Mouse (Mus musculus) left cerebral cortex, adult 9 months (tissue): ENCODE measurements at regions not wholly inside any gene's neighbourhood (a gene's known extent, or its start where the extent isn't known, plus 50 kb on each side); places are given as distances from the start of the nearest gene placed in this dataset.
A peak's percentile ranks its signal among the peaks of the same experiment; 100 is the strongest.
"Not testable (repeated sequence)": the region's sequence is repeated elsewhere in the genome, so short reads cannot be mapped to it uniquely, and the experiment has no call there.

Experiments used
- DNase-seq, 2 experiments: peaks; one replicate each; pipeline ENCODE4 v3.0.0; 2022; ENCODE audit warnings: low spot score in 2 of 2

DNA sequence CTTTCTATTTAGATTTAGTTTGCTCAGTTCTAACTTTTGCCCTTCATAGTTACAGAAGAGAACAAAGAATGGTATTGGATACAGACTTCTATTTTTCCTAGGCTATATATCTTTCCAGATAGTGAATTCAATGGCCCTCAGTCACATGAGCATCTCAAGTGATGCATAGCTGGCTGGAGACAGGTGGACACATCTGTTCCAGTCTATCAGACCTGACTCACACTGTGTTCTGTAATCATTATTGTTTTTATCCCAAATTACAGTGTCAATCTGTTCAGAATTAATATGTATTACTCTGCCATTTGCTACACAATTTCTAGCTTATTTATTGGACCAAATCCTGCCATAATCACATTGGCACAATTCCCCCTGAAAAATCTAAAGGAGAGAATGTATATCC lies 298.0 kb upstream of the Foxg1 start:
- DNase-seq, result no peak

DNA sequence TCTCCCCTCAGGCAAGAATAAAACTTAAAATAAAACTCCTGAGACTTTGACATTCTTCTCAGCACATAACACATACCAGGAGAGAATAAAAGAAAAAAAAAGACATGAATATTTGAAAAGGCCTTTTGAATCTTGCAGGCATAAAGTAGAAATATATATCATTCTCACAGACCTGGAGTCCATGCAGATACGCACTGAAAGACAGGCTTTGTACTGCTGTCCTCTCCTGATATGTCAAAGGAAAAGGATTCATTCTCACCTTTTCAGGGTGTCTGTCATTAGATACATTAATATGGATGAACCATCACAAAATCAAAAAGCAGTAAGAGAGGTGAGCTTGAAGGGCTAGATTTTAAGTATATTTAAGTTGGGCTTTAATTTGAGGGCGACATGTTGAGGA lies 296.4 kb upstream of the Foxg1 start:
- DNase-seq, result no peak

DNA sequence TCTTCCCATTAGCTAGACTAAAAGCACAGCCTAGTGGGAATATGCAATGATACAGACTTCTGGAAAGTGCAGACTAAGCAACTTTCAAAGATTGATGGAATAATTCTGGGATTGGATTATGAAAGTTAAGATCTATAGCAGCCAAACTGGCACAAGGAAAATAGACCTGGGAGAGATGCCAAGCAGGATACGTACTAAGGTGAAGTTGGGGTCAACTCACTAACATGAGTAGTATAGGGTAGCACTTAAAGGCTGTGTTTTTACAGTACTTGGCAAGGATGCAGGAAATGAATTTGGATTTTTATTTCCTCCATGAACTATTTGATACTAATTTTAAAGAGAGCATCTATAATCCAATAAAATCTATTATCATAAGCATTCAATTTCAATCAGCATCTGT lies 292.3 kb upstream of the Foxg1 start:
- DNase-seq, result no peak

DNA sequence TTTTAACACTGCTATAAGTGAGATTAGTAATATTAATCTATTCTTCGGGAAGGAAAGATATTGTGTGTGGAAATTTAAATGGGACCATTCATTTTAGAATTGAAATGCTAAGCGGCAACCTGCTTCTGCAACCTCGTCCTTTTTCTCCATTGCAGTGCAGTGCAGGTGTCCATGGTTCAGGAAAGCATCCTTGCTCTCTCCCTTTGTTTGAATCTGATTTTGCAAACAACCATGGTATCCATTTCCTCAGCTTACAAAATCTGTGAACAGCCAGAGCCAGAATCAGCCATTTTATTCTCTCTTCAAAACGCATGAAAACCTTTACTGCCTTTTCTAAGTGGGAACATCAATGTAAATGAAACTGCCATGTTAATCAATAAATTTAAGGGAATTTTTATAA lies 276.5 kb upstream of the Foxg1 start:
- DNase-seq, result no peak

DNA sequence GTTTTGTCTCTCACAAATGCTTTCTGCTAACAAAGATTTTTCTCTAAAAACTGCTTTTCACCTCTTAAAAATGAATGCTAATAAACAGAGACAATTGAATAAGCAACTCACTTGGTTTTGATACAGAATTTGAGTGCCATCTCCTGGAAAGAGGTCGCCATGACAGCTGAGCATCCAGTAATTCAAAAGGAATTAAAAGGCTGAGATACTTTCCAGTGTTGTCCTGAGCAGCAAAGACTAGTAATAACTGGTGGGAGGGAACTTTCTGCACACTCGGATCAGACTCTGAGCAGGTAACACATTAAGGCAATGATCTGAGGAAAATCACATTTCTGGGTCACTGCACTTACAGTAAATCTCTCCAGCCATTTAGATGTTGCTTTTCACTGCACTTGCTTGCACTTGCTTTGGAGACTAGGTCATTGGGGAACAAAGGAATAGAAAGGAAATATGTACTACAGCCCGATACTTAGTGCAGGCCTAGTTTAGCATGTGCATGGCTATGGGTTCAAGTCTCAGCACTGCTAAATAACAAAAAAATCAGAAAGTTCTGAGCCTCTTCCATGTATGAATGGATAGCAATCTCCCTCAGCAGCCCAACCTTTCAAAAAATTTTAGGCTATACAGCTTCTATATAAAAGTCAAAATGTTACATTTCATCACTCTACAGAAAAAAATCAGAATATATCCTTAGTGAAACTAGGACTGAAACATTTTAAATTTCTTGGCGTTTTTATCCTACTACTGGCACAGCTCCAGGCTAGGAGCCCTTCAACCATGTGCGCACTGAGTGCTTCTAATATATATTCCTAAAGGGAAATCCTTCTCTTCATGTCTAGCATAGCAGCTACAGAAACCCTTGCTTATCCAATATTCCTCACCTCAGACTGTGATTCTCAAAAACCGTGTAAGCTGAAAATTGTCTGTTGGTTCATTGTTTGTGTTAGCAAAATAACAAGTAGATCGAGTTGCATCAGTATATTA lies 275.8 kb upstream of the Foxg1 start:
- DNase-seq, result peak in 1 of 2 experiments; percentile 67

DNA sequence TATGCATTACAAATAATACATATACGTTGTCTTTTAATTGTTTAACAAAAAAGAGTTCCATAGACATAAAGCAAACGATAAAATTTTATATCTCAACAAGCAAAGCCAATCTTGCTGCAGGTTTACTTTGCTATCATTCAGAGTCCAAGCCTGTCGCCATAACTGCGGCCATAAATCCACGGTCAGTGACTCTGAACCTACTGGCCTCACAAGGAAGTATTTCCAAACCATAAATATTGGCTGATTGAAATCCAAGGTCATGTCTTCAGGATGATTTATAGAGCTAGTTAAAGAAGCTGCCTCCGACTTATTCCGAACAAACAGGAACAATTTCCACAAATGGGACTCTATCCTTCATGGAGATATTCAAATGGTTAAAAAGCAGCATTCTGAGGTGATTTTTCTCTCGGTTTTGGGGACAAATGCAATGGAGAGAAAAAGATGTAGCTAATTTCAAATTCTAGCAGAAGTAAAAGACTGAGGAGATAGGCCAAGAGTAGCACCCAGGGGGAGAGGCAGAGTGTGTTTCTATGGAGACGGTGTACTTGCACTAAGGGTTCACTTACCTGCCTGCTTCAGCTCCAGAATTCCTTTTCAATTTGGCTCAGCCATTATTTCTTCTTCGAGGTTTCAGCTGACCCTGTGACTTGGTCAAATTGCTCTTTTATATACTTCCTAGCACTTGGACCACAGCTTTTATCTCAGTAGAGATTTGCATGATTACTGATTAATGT lies 274.9 kb upstream of the Foxg1 start:
- no peak for DNase-seq

DNA sequence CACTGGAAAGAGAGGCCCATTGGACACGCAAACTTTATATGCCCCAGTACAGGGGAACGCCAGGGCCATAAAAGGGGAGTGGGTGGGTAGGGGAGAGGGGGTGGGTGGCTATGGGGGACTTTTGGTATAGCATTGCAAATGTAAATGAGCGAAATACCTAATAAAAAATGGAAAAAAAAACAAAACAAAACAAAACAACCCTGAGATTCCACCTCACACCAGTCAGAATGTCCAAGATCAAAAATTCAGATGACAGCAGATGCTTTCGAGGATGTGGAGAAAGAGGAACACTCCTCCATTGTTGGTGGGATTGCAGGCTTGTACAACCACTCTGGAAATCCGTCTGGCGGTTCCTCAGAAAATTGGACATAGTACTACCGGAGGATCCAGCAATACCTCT lies 251.4 kb upstream of the Foxg1 start:
- DNase-seq, result not testable (repeated sequence)

DNA sequence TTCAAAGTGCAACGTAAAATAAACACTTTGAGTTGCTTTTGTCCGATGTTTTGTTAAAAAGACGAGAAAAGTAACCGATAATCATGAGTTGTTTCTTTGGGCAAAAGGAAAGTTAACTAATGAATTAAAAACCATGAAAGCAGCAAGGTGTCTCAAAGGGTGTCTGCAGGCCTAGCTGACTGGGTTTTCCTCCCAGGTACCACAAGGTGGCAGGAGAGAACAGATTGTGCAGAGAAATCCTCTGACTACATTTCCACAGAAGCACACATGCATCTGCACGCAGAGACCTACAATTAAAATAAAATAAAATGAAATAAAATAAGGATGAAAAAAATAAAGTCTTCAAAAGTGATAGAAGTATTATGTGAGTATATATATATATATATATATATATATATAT lies 212.4 kb upstream of the Foxg1 start:
- DNase-seq, result peak in 1 of 2 experiments; percentile 24

DNA sequence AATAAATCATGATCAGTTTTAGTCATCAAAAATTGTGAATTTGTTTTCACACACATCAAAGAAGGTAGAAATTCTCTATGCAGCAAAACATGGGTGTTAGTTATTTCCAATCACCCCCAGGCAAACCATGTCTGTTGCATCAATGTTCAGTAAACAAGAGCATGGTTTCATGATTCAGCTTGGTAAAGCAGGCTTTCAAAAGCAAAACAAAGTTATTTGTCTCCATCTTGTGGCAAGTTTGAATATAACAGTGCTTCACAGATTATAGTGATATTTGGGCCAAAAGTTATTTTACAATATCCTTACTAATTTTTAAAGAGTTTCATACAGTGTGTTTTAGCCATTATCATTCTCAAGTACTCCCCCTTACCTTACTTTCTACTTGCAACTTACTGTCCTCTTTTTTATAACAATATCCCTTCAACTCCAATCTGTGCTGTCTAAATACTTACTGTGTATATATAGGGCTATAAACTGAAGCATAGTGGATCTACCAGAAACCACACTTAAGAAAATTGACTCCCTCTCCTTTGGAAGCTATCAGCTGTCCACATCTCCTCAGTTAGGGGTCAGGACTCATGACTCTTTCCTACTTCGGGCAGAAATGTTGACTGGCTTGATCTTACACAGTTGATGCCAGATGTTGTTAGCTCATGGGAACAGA lies 211.3 kb upstream of the Foxg1 start:
- DNase-seq, result no peak

DNA sequence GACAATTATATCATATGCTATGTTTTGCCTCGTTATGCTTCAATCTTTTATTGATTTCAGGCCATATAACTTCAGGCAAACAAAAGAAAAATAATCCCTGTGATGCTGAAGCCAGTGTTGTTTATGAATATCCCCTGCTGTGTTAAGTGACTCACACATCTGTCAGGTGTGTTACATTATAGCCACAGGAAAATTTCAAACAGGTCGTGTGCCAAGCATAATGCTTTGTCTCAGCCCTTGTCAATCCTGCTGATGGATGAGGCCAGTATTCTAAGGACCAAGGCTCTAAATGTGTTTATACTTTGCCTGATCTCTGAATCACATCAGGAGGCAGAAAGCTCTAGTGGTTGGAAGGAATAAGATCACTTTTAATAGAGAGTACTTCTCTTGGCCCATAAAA lies 191.1 kb upstream of the Foxg1 start:
- no peak for DNase-seq

DNA sequence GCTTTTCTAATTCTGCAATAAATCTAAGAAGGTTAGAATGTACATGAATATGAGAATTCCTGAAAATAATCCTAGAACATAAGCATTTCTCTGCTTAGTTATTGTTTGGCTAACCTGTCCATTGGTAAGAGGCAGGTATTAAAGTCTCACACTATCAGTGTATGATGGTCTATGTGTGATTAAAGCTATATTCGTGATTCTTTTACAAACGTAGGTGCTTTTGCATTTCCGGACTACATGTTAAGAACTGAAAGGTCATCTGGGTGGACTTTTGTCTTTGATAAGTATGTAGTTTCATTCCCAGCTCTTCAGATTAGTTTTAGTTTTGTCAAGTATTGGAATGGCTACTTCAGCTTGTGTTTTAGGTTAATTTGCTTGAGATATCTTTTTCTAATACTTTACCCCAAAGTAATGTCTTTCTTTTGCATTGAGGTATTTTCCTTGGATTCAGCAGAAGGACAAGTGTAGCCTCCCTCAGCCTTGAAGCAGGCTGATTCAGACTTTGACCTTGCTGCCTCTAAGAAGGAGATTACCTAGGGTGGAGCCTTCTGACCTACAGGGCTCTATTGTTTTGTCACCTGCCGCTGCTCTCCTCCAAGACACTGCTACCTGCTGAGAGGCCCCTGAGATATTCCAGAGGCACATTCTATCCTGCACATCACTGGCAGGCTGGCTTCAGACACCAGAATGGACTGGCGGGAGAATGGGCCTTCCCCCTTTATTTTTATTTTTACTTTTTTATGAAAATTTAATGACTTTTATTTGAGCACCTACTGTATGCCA lies 148.7 kb upstream of the Foxg1 start:
- DNase-seq, result no peak
